17 mouse cellular contexts compared by ENCODE assay signal in genomic region chr6:111913771-111914405, GRCm38 (mm10).
DNase-seq lines count a peak whose midpoint lies in the region; ATAC-seq lines count a peak whose summit lies in the region.
"Had no signal": no experiment of that assay in that cellular context is flagged by ENCODE, and none has a peak within 500 bp of the region (broad histone marks: within the 10 kb centered on the region; RNA-seq: fewer than 3 reads in every experiment).

No protein-coding gene starts in this region.

- no peaks in the 10 kb centered on the region for H3K9me3 ChIP-seq in forebrain, embryonic 11.5 days (ENCODE audit: control insufficient read depth, low read length)
- no peaks in the 10 kb centered on the region for H3K9me3 ChIP-seq in forebrain, embryonic 10.5 days
- no peaks in the 10 kb centered on the region for H3K9me3 ChIP-seq in neural tube, embryonic 12.5 days
- no peaks in the 10 kb centered on the region for H3K9me3 ChIP-seq in neural tube, embryonic 15.5 days (replicated peaks)
- H3K9me3 ChIP-seq in midbrain, embryonic 12.5 days, result no peaks in the 10 kb centered on the region
- H3K9me3 ChIP-seq: liver, embryonic 15.5 days had no signal

- H3K4me2 ChIP-seq in forebrain, embryonic 11.5 days (ENCODE audit: low read depth, low read length, severe bottlenecking), result no peak overlapping the region
- H3K4me2 ChIP-seq in neural tube, embryonic 12.5 days (replicated peaks), result no peak overlapping the region
- no peak overlapping the region for H3K4me2 ChIP-seq in neural tube, embryonic 15.5 days
- H3K4me2 ChIP-seq in midbrain, embryonic 12.5 days (replicated peaks), result no peak overlapping the region
- H3K4me2 ChIP-seq: liver, embryonic 15.5 days had no signal

- no peak overlapping the region for H3K9ac ChIP-seq in forebrain, embryonic 11.5 days (ENCODE audit: low read length)
- H3K9ac ChIP-seq in neural tube, embryonic 12.5 days, result no peak overlapping the region
- H3K9ac ChIP-seq in neural tube, embryonic 15.5 days (replicated peaks), result no peak overlapping the region
- H3K9ac ChIP-seq in midbrain, embryonic 12.5 days (replicated peaks), result no peak overlapping the region
- H3K9ac ChIP-seq: liver, embryonic 15.5 days had no signal

- 83% methylated on average over 11 of the region's 11 CpGs for WGBS in forebrain, embryonic 11.5 days
- WGBS in forebrain, embryonic 10.5 days, result 93% methylated on average over 11 of the region's 11 CpGs
- 47% methylated on average over 11 of the region's 11 CpGs for WGBS in neural tube, embryonic 12.5 days
- WGBS in neural tube, embryonic 15.5 days, result 40% methylated on average over 11 of the region's 11 CpGs
- 55% methylated on average over 11 of the region's 11 CpGs for WGBS in midbrain, embryonic 12.5 days

- H3K4me3 ChIP-seq in forebrain, embryonic 11.5 days (ENCODE audit: low read depth, low read length), result no peak overlapping the region
- H3K4me3 ChIP-seq in forebrain, embryonic 10.5 days, result no peak overlapping the region
- H3K4me3 ChIP-seq in neural tube, embryonic 12.5 days, result no peak overlapping the region
- H3K4me3 ChIP-seq in neural tube, embryonic 15.5 days (replicated peaks), result no peak overlapping the region
- H3K4me3 ChIP-seq in midbrain, embryonic 12.5 days, result no peak overlapping the region
- H3K4me3 ChIP-seq: liver, embryonic 15.5 days had no signal

- peak; percentile 61; the same call in 1 of the 2 replicates for ATAC-seq in forebrain, embryonic 11.5 days (replicated peaks; ENCODE audit: low FRiP score)
- peak; percentile 86 for ATAC-seq in neural tube, embryonic 12.5 days (ENCODE audit: low FRiP score, low read depth)
- no peak for ATAC-seq in neural tube, embryonic 15.5 days (ENCODE audit: low FRiP score)
- peak; percentile 84 for ATAC-seq in midbrain, embryonic 12.5 days (ENCODE audit: low FRiP score, low read depth)
- no peak for ATAC-seq in granulocyte monocyte progenitor cell, adult 5-6 weeks (replicated peaks; ENCODE audit: poor library complexity, severe bottlenecking)

- no peaks in the 10 kb centered on the region for H3K36me3 ChIP-seq in forebrain, embryonic 11.5 days (ENCODE audit: control insufficient read depth, insufficient read depth, low read length)
- H3K36me3 ChIP-seq in forebrain, embryonic 10.5 days (replicated peaks), result no peaks in the 10 kb centered on the region
- H3K36me3 ChIP-seq in neural tube, embryonic 12.5 days, result no peaks in the 10 kb centered on the region
- H3K36me3 ChIP-seq in neural tube, embryonic 15.5 days, result no peaks in the 10 kb centered on the region
- H3K36me3 ChIP-seq in midbrain, embryonic 12.5 days, result no peaks in the 10 kb centered on the region
- H3K36me3 ChIP-seq: G1E; liver, embryonic 15.5 days had no signal

- no peaks in the 10 kb centered on the region for H3K27me3 ChIP-seq in forebrain, embryonic 11.5 days (ENCODE audit: control insufficient read depth, insufficient read depth, low read length)
- no peaks in the 10 kb centered on the region for H3K27me3 ChIP-seq in forebrain, embryonic 10.5 days (ENCODE audit: poor library complexity, severe bottlenecking)
- no peaks in the 10 kb centered on the region for H3K27me3 ChIP-seq in neural tube, embryonic 12.5 days (replicated peaks)
- H3K27me3 ChIP-seq in neural tube, embryonic 15.5 days (replicated peaks), result no peaks in the 10 kb centered on the region
- no peaks in the 10 kb centered on the region for H3K27me3 ChIP-seq in midbrain, embryonic 12.5 days
- H3K27me3 ChIP-seq: liver, embryonic 15.5 days had no signal

- no peak overlapping the region for H3K27ac ChIP-seq in forebrain, embryonic 11.5 days (ENCODE audit: low read depth, low read length)
- H3K27ac ChIP-seq in forebrain, embryonic 10.5 days, result no peak overlapping the region
- H3K27ac ChIP-seq in neural tube, embryonic 12.5 days, result no peak overlapping the region
- no peak overlapping the region for H3K27ac ChIP-seq in neural tube, embryonic 15.5 days (replicated peaks)
- H3K27ac ChIP-seq in midbrain, embryonic 12.5 days (replicated peaks), result no peak overlapping the region
- H3K27ac ChIP-seq: kidney, postnatal 0 days; liver, embryonic 15.5 days; macrophage had no signal

- H3K4me1 ChIP-seq in forebrain, embryonic 11.5 days (replicated peaks; ENCODE audit: control insufficient read depth, insufficient read depth, low read length), result no peaks in the 10 kb centered on the region
- no peaks in the 10 kb centered on the region for H3K4me1 ChIP-seq in forebrain, embryonic 10.5 days
- peaks cover 7% of the 10 kb centered on the region; the same call in 1 of the 2 replicates for H3K4me1 ChIP-seq in neural tube, embryonic 12.5 days
- peaks cover 8% of the 10 kb centered on the region for H3K4me1 ChIP-seq in neural tube, embryonic 15.5 days
- peaks cover 6% of the 10 kb centered on the region for H3K4me1 ChIP-seq in midbrain, embryonic 12.5 days
- H3K4me1 ChIP-seq: liver, embryonic 15.5 days had no signal

- DNase-seq in forebrain, embryonic 11.5 days (ENCODE audit: low spot score), result no peak
- no peak for DNase-seq in forebrain, embryonic 10.5 days (ENCODE audit: extremely low spot score, low spot score)
- no peak for DNase-seq in retina, embryonic 14.5 days (ENCODE audit: low spot score)
- no peak for DNase-seq in adrenal gland, adult (ENCODE audit: inconsistent age in 2 of 2, low spot score in 1 of 2)
- DNase-seq: adrenal gland, postnatal 36 days; cerebellum, adult 2 months; gastrocnemius, postnatal 25 days; kidney, adult 18-20 months; layer of hippocampus, postnatal 36 days had no signal

Comparison
In these comparisons a context has a peak if more than half of its experiments do, and no peak if none do; other contexts are left out.
1. ATAC-seq: peak in forebrain, embryonic 11.5 days (single experiment), neural tube, embryonic 12.5 days (single experiment) and midbrain, embryonic 12.5 days (single experiment); none in neural tube, embryonic 15.5 days (single experiment) and granulocyte monocyte progenitor cell, adult 5-6 weeks (single experiment).